Mouse (Mus musculus): ENCODE data around the gene Hyls1.

GRCm38 (mm10) chr9:35541941-35542340 is 28.3 kb downstream of the Hyls1 start:
- TF ChIP-seq POLR2A (IDR thresholded peaks at IDR 0.05; ENCODE audit: insufficient read depth, low read depth, low read length) (no peak), CTCF (IDR thresholded peaks at IDR 0.05; ENCODE audit: insufficient read depth, low read depth, low read length) (no peak)
